Mouse (Mus musculus) forebrain, embryonic 14.5 days (tissue): Measurements from ENCODE around the gene Tango2. TPM values are rescaled to one million over a fixed set of nuclear protein-coding genes. Genes with fewer than 3 reads are reported as not detected.

Experiments used
- ATAC-seq: fragments of 200-750 bp; cut with Nextera tagmentation; 2 replicates; pipeline ENCODE4 v1.8.0; 2017; ENCODE audit warnings: mild to moderate bottlenecking, moderate library complexity
- DNase-seq: peaks from one replicate; pipeline ENCODE4 v3.0.0-alpha.2; 2015; ENCODE audit warnings: low spot score
- H3K27ac ChIP-seq: fragments of 300-500 bp; sonication (generic); 2 replicates; pipeline ENCODE4 v1.5.1; 2014; ENCODE audit warnings: low read depth, mild to moderate bottlenecking, control low read depth, low read length, moderate library complexity
- H3K27me3 ChIP-seq: fragments of 300-500 bp; sonication (generic); replicated peaks from 2 replicates; pipeline ENCODE4 v1.6.1; 2014; ENCODE audit warnings: low read length, control low read depth, mixed read lengths; ENCODE audit not compliant: control insufficient read depth, insufficient read depth
- H3K36me3 ChIP-seq: fragments of 300-500 bp; sonication (generic); 2 replicates; pipeline ENCODE4 v1.6.1; 2014; ENCODE audit warnings: low read length, control low read depth; ENCODE audit not compliant: control insufficient read depth, insufficient read depth
- H3K4me1 ChIP-seq: fragments of 300-500 bp; sonication (generic); 2 replicates; pipeline ENCODE4 v1.6.1; 2014; ENCODE audit warnings: antibody characterized with exemption, low read length, control low read depth; ENCODE audit not compliant: control insufficient read depth, insufficient read depth
- H3K4me2 ChIP-seq: fragments of 300-500 bp; sonication (generic); 2 replicates; pipeline ENCODE4 v1.6.1; 2014; ENCODE audit warnings: mild to moderate bottlenecking, control low read depth, low read length
- H3K4me3 ChIP-seq: fragments of 300-500 bp; sonication (generic); 2 replicates; pipeline ENCODE4 v1.5.1; 2014; ENCODE audit warnings: low read depth, low read length, control low read depth
- H3K9ac ChIP-seq: fragments of 300-500 bp; sonication (generic); 2 replicates; pipeline ENCODE4 v1.6.1; 2014; ENCODE audit warnings: mild to moderate bottlenecking, low read length, control low read depth, moderate library complexity
- H3K9me3 ChIP-seq: fragments of 300-500 bp; sonication (generic); replicated peaks from 2 replicates; pipeline ENCODE4 v1.6.1; 2016; ENCODE audit warnings: low read length, control low read depth, mixed read lengths; ENCODE audit not compliant: control insufficient read depth
- WGBS: fragments of 180-500 bp; shearing (Covaris S2); extraction: QIAGEN DNeasy Blood & Tissue Kit; methylation state at CpG from one replicate; pipeline ENCODE4 v1.1.7; 2014; 5-methylcytosine and 5-hydroxymethylcytosine counted together
- polyA plus RNA-seq: library from polyadenylated mRNA; unstranded; fragments of >200 nt; fragmentation: Nextera tagmentation; extraction: Ambion mirVana; gene quantifications from 2 replicates; pipeline ENCODE4 v1.2.1, GENCODE M21; 2014

Tango2 gene
- polyA plus RNA-seq, 1 experiment from 2014 or later = 78.7 TPM

GRCm38 (mm10) chr16:18342076-18342475 lies 5.8 kb downstream of the Tango2 start:
- no peaks in the 10 kb centered on the region for H3K9me3 ChIP-seq
- no peaks in the 10 kb centered on the region for H3K27me3 ChIP-seq
- WGBS = 80% methylated on average over 2 of the region's 2 CpGs
- H3K4me3 ChIP-seq = no peak overlapping the region
- H3K4me2 ChIP-seq = no peak overlapping the region
- no peak overlapping the region for H3K27ac ChIP-seq
- DNase-seq = no peak
- peaks cover 14% of the 10 kb centered on the region for H3K4me1 ChIP-seq
- no peak overlapping the region for H3K9ac ChIP-seq
- no peak for ATAC-seq
- 0 out of 2 replicates have a peak, but pooled peaks cover 5% of the 10 kb centered on the region for H3K36me3 ChIP-seq

GRCm38 (mm10) chr16:18341605-18342004 lies 6.3 kb downstream of the Tango2 start:
- H3K9me3 ChIP-seq = no peaks in the 10 kb centered on the region
- WGBS = 91% methylated on average over 8 of the region's 8 CpGs
- H3K9ac ChIP-seq = no peak overlapping the region
- H3K27me3 ChIP-seq = no peaks in the 10 kb centered on the region
- 0 out of 2 replicates have a peak, but pooled peaks cover 5% of the 10 kb centered on the region for H3K36me3 ChIP-seq
- H3K4me3 ChIP-seq = no peak overlapping the region
- no peak for DNase-seq
- no peak overlapping the region for H3K27ac ChIP-seq
- ATAC-seq = no peak
- peaks cover 14% of the 10 kb centered on the region for H3K4me1 ChIP-seq
- no peak overlapping the region for H3K4me2 ChIP-seq

- H3K4me3 ChIP-seq = no peak overlapping the region
- no peak overlapping the region for H3K9ac ChIP-seq
- no peak overlapping the region for H3K27ac ChIP-seq
- H3K4me1 ChIP-seq = peaks cover 14% of the 10 kb centered on the region
- H3K4me2 ChIP-seq = no peak overlapping the region
- H3K9me3 ChIP-seq = no peaks in the 10 kb centered on the region
- no peak for DNase-seq
- 0 out of 2 replicates have a peak, but pooled peaks cover 5% of the 10 kb centered on the region for H3K36me3 ChIP-seq
- no peak for ATAC-seq
- no peaks in the 10 kb centered on the region for H3K27me3 ChIP-seq
- 48% methylated on average over 1 of the region's 1 CpGs for WGBS
Measured at GRCm38 (mm10) chr16:18339866-18340265, 8.0 kb downstream of the Tango2 start.

- Histone ChIP-seq H3K9me3 (no peaks in the 10 kb centered on the region), H3K36me3 (0 out of 2 replicates have a peak, but pooled peaks cover 5% of the 10 kb centered on the region), H3K4me2 (no peak overlapping the region), H3K27me3 (no peaks in the 10 kb centered on the region), H3K4me1 (peaks cover 2% of the 10 kb centered on the region; the same call in 1 of the 2 replicates), H3K9ac (no peak overlapping the region), H3K27ac (no peak overlapping the region), H3K4me3 (no peak overlapping the region)
- 90% methylated on average over 4 of the region's 4 CpGs for WGBS
- DNase-seq = no peak
- no peak for ATAC-seq
Measured at GRCm38 (mm10) chr16:18337261-18337660, 10.6 kb downstream of the Tango2 start.

- H3K27ac ChIP-seq = no peak overlapping the region
- DNase-seq (no peak), ATAC-seq (no peak)
- no peak overlapping the region for H3K4me3 ChIP-seq
- no peaks in the 10 kb centered on the region for H3K4me1 ChIP-seq
- H3K9me3 ChIP-seq = no peaks in the 10 kb centered on the region
- no peaks in the 10 kb centered on the region for H3K27me3 ChIP-seq
- no peak overlapping the region for H3K9ac ChIP-seq
- H3K4me2 ChIP-seq = no peak overlapping the region
- WGBS = 96% methylated on average over 3 of the region's 3 CpGs
- H3K36me3 ChIP-seq = 0 out of 2 replicates have a peak, but pooled peaks cover 5% of the 10 kb centered on the region
Measured at GRCm38 (mm10) chr16:18335981-18336380, 11.9 kb downstream of the Tango2 start.

- DNase-seq (no peak), ATAC-seq (no peak)
- Histone ChIP-seq H3K9ac (no peak overlapping the region), H3K4me1 (no peaks in the 10 kb centered on the region), H3K36me3 (0 out of 2 replicates have a peak, but pooled peaks cover 5% of the 10 kb centered on the region), H3K4me3 (no peak overlapping the region), H3K4me2 (no peak overlapping the region), H3K27me3 (no peaks in the 10 kb centered on the region), H3K27ac (no peak overlapping the region), H3K9me3 (no peaks in the 10 kb centered on the region)
- 86% methylated on average over 3 of the region's 3 CpGs for WGBS
Measured at GRCm38 (mm10) chr16:18333976-18334375, 13.9 kb downstream of the Tango2 start.

- Histone ChIP-seq H3K9ac (no peak overlapping the region), H3K4me1 (no peaks in the 10 kb centered on the region), H3K4me3 (no peak overlapping the region), H3K4me2 (no peak overlapping the region), H3K36me3 (peaks cover 7% of the 10 kb centered on the region; the same call in 1 of the 2 replicates), H3K27me3 (no peaks in the 10 kb centered on the region), H3K27ac (no peak overlapping the region), H3K9me3 (no peaks in the 10 kb centered on the region)
- DNase-seq (no peak), ATAC-seq (no peak)
- WGBS = 78% methylated on average over 1 of the region's 1 CpGs
Measured at GRCm38 (mm10) chr16:18328524-18328923, 19.4 kb downstream of the Tango2 start.

- Histone ChIP-seq H3K4me1 (no peaks in the 10 kb centered on the region), H3K9ac (no peak overlapping the region), H3K27me3 (no peaks in the 10 kb centered on the region), H3K27ac (no peak overlapping the region), H3K36me3 (peaks cover 13% of the 10 kb centered on the region), H3K4me3 (no peak overlapping the region), H3K9me3 (no peaks in the 10 kb centered on the region), H3K4me2 (no peak overlapping the region)
- DNase-seq (no peak), ATAC-seq (no peak)
- WGBS = 92% methylated on average over 9 of the region's 9 CpGs
Measured at GRCm38 (mm10) chr16:18327936-18328335, 20.0 kb downstream of the Tango2 start.

GRCm38 (mm10) chr16:18325741-18326140 lies 22.2 kb downstream of the Tango2 start:
- WGBS = 84% methylated on average over 4 of the region's 4 CpGs
- Histone ChIP-seq H3K4me3 (no peak overlapping the region), H3K27ac (no peak overlapping the region), H3K9ac (no peak overlapping the region), H3K4me1 (no peaks in the 10 kb centered on the region), H3K9me3 (no peaks in the 10 kb centered on the region), H3K36me3 (peaks cover 24% of the 10 kb centered on the region), H3K4me2 (no peak overlapping the region), H3K27me3 (no peaks in the 10 kb centered on the region)
- ATAC-seq = no peak
- no peak for DNase-seq
